Mouse (Mus musculus) v-Abl transformed pro-B cells (cell line): ENCODE measurements around the gene Xrcc4.
"Not testable (repeated sequence)": the region's sequence is repeated elsewhere in the genome, so short reads cannot be mapped to it uniquely, and the experiment has no call there.

Source experiments
- in situ Hi-C, 2 experiments: fragments of 400-800 bp; cut with MboI; formaldehyde crosslinking; loops; one replicate each; pipeline ENCODE4 v1.15.1; 2025; ENCODE audit not compliant: unreplicated experiment in 2 of 2

Xrcc4 gene

GRCm38 (mm10) chr13:90088962-90089824 is at the start of gene Xrcc4, which contains the start of gene Tmem167:
Gene Xrcc4, minus strand, starts transcription at chr13:90089608.
Gene Tmem167, plus strand, starts transcription at chr13:90089123.
- in situ Hi-C loops = loop anchor here in 1 of 2 experiments (25.0 kb wide), 1 partner anchor 1723 kb away; the partner anchor contains the start of gene Zcchc9

- in situ Hi-C loops = no loop called here
These were observed 46.9 kb upstream of the Xrcc4 start for GRCm38 (mm10) chr13:90136156-90136910.

GRCm38 (mm10) chr13:90111681-90112080 is 22.3 kb upstream of the Xrcc4 start:
- in situ Hi-C loops = no loop called here

- in situ Hi-C loops = not testable (repeated sequence)
These were observed 19.3 kb upstream of the Xrcc4 start for GRCm38 (mm10) chr13:90108746-90109145.

GRCm38 (mm10) chr13:90106139-90106538 is 16.7 kb upstream of the Xrcc4 start:
- in situ Hi-C loops = no loop called here

- in situ Hi-C loops = no loop called here
These were observed 12.1 kb upstream of the Xrcc4 start for GRCm38 (mm10) chr13:90101514-90101913.

- in situ Hi-C loops = loop anchor here (10.0 to 25.0 kb wide), 2 partner anchors 355 to 1722 kb away; partner anchors contain the start of gene Zcchc9 (in 1 of the 2)
These were observed 396 bp upstream of the Xrcc4 start for GRCm38 (mm10) chr13:90089825-90090183.

GRCm38 (mm10) chr13:90061877-90062276 is 27.5 kb downstream of the Xrcc4 start:
- in situ Hi-C loops = no loop called here

GRCm38 (mm10) chr13:90052408-90052807 is 37.0 kb downstream of the Xrcc4 start:
- in situ Hi-C loops = loop anchor here in 1 of 2 experiments (10.0 kb wide), 1 partner anchor 308 kb away; the partner anchor contains the start of gene Vcan

- in situ Hi-C loops = loop anchor here in 1 of 2 experiments (10.0 kb wide), 1 partner anchor 307 kb away; the partner anchor contains the start of gene Vcan
These were observed 37.7 kb downstream of the Xrcc4 start for GRCm38 (mm10) chr13:90051735-90052134.

GRCm38 (mm10) chr13:90039613-90040012 is 49.8 kb downstream of the Xrcc4 start:
- in situ Hi-C loops = no loop called here

- in situ Hi-C loops = no loop called here
These were observed 56.4 kb downstream of the Xrcc4 start for GRCm38 (mm10) chr13:90032977-90033376.

GRCm38 (mm10) chr13:90032523-90032922 is 56.9 kb downstream of the Xrcc4 start:
- in situ Hi-C loops = no loop called here

GRCm38 (mm10) chr13:90030911-90031310 is 58.5 kb downstream of the Xrcc4 start:
- in situ Hi-C loops = no loop called here

- in situ Hi-C loops = no loop called here
These were observed 76.8 kb downstream of the Xrcc4 start for GRCm38 (mm10) chr13:90012620-90013019.

- in situ Hi-C loops = no loop called here
These were observed 77.2 kb downstream of the Xrcc4 start for GRCm38 (mm10) chr13:90012198-90012597.

- in situ Hi-C loops = no loop called here
These were observed 78.3 kb downstream of the Xrcc4 start for GRCm38 (mm10) chr13:90011129-90011528.

- in situ Hi-C loops = no loop called here
These were observed 79.6 kb downstream of the Xrcc4 start for GRCm38 (mm10) chr13:90009786-90010185.

GRCm38 (mm10) chr13:90005561-90005960 is 83.8 kb downstream of the Xrcc4 start:
- in situ Hi-C loops = no loop called here

- in situ Hi-C loops = no loop called here
These were observed 91.9 kb downstream of the Xrcc4 start for GRCm38 (mm10) chr13:89997531-89997930.

GRCm38 (mm10) chr13:89986087-89986486 is 103.3 kb downstream of the Xrcc4 start:
- in situ Hi-C loops = no loop called here
